Mouse (Mus musculus) hindbrain, embryonic 15.5 days (tissue): ENCODE results near the gene Abi3. TPM values are rescaled to one million over a fixed set of nuclear protein-coding genes. Genes with fewer than 3 reads are reported as not detected.
"Not testable (repeated sequence)": the region's sequence is repeated elsewhere in the genome, so short reads cannot be mapped to it uniquely, and the experiment has no call there.

ENCODE experiments used
- ATAC-seq: fragments of 200-750 bp; cut with Nextera tagmentation; 2 replicates; pipeline ENCODE4 v1.8.0; 2017; ENCODE audit warnings: low read depth, moderate number of reproducible peaks, moderate TSS enrichment; ENCODE audit not compliant: low FRiP score
- H3K27ac ChIP-seq: fragments of 300-500 bp; sonication (generic); replicated peaks from 2 replicates; pipeline ENCODE4 v1.5.1; 2015; ENCODE audit warnings: mild to moderate bottlenecking, inconsistent platforms
- H3K27me3 ChIP-seq: fragments of 300-500 bp; sonication (generic); 2 replicates; pipeline ENCODE4 v1.6.1; 2015; ENCODE audit warnings: control low read depth, inconsistent platforms
- H3K36me3 ChIP-seq: fragments of 300-500 bp; sonication (generic); 2 replicates; pipeline ENCODE4 v1.6.1; 2015; ENCODE audit warnings: control low read depth, inconsistent platforms
- H3K4me1 ChIP-seq: fragments of 300-500 bp; sonication (generic); replicated peaks from 2 replicates; pipeline ENCODE4 v1.6.1; 2015; ENCODE audit warnings: control low read depth, inconsistent platforms
- H3K4me2 ChIP-seq: fragments of 300-500 bp; sonication (generic); 2 replicates; pipeline ENCODE4 v1.6.1; 2015; ENCODE audit warnings: moderate library complexity, mild to moderate bottlenecking, inconsistent platforms
- H3K4me3 ChIP-seq: fragments of 300-500 bp; sonication (generic); 2 replicates; pipeline ENCODE4 v1.5.1; 2015; ENCODE audit warnings: mild to moderate bottlenecking, inconsistent platforms
- H3K9ac ChIP-seq: fragments of 300-500 bp; sonication (generic); 2 replicates; pipeline ENCODE4 v1.6.1; 2015; ENCODE audit warnings: inconsistent platforms
- H3K9me3 ChIP-seq: fragments of 300-500 bp; sonication (generic); 2 replicates; pipeline ENCODE4 v1.6.1; 2016; ENCODE audit warnings: control low read depth, inconsistent platforms
- WGBS: fragments of 180-500 bp; shearing (Covaris S2); methylation state at CpG from one replicate; pipeline ENCODE4 v1.1.7; 2015; 5-methylcytosine and 5-hydroxymethylcytosine counted together
- polyA plus RNA-seq: library from polyadenylated mRNA; unstranded; fragments of >200 nt; fragmentation: Nextera tagmentation; extraction: Ambion mirVana; gene quantifications from 2 replicates; pipeline ENCODE4 v1.2.1, GENCODE M21; 2015

The Abi3 gene
- 1.1 and 1.7 TPM in 2 replicates for polyA plus RNA-seq

DNA sequence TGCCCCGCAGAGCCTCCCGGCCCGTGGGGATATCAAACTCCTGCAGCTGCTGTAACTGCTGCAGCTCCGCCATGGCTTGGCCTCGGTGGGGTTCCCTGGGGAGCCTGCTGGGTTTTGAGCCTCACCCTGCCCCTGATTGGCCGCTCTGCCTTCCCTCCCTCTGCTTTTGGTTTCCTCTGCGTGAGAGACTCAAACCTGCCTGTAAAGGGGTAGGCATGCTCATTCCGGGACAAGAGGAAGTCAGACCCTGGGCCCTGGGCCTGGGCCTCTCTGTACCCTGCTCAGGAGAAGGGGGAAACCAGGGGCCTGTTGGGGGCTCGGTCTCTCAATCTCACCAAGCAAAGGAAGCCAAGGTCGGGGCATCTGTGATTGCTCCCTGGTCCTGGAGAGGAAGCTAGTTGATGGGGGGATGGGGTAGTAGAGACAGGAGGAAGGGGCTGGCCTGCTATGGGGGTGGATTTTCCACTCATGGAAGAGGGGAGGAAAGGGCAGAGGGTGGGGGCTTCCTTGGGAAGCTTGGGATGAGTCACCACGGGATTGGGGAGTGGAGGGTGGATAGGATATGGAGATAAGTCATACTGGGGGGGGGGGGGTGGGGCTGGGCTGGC is at the start of gene Abi3:
Gene Abi3, minus strand, starts transcription at position 403 of the 608 bp plus-strand sequence.
- Histone ChIP-seq H3K27ac (no peak within 1 kb of the TSS), H3K27me3 (0 out of 2 replicates have a peak, but pooled peaks cover 2% of the 10 kb centered on the region), H3K4me3 (no peak within 1 kb of the TSS), H3K4me1 (no peaks in the 10 kb centered on the region), H3K9me3 (no peaks in the 10 kb centered on the region), H3K36me3 (no peaks in the 10 kb centered on the region), H3K4me2 (peak within 1 kb of the TSS; percentile 23), H3K9ac (no peak within 1 kb of the TSS)
- ATAC-seq = no peak
- WGBS = 11% methylated on average over 11 of the region's 11 CpGs

GRCm38 (mm10) chr11:95890462-95891051 is 48.3 kb upstream of the Abi3 start:
- Histone ChIP-seq H3K4me2 (no peak overlapping the region), H3K27me3 (no peaks in the 10 kb centered on the region), H3K4me3 (no peak overlapping the region), H3K4me1 (no peaks in the 10 kb centered on the region), H3K9me3 (no peaks in the 10 kb centered on the region), H3K27ac (no peak overlapping the region), H3K36me3 (no peaks in the 10 kb centered on the region), H3K9ac (no peak overlapping the region)
- 69% methylated on average over 2 of the region's 2 CpGs for WGBS
- no peak for ATAC-seq

DNA sequence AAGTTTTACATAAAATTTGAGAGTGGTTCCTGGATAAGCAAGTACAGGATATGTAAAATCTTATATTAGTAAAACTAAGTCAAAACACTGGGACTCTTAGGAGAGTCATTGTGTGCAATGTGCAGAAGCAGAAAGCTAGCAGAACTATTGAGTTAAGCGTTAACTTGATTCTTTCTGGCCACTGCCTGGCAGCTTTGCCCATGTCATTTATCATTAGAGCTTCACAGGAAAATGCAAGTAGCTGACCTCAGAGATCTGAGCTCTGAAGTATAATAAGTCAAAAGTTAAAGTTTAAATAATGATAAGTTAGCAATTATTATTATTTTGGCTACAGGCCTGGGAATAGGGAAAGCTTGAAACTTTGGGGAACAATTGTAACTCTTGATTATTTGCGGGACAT is 37.6 kb upstream of the Abi3 start:
- H3K9ac ChIP-seq, H3K4me2 ChIP-seq, H3K27ac ChIP-seq, H3K4me3 ChIP-seq, H3K9me3 ChIP-seq, H3K4me1 ChIP-seq, ATAC-seq, H3K36me3 ChIP-seq, H3K27me3 ChIP-seq: not testable (repeated sequence)
- WGBS = 67% methylated on average over 2 of the region's 2 CpGs

- 28% methylated on average over 7 of the region's 7 CpGs for WGBS
- no peaks in the 10 kb centered on the region for H3K36me3 ChIP-seq
Measured at GRCm38 (mm10) chr11:95876296-95876695, 34.0 kb upstream of the Abi3 start.

DNA sequence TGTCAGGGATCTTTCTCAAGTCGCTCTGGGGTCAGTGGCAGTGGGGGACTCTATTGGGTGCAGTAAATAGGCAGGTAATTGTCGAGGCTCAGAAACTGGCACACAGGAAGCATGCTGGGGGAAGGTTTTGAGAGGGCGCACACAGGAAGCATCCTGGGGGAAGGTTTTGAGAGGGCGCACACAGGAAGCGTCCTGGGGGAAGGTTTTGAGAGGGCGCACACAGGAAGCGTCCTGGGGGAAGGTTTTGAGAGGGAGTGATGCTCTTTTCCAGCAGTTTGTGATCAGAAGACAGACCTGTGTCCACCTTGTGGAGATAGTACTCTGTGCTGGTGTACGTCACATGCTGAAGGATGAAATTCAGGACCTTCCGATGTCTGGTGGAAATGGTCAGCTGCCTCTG is 33.5 kb upstream of the Abi3 start:
- Histone ChIP-seq H3K4me2 (peak overlapping the region; percentile 42), H3K9ac (no peak overlapping the region), H3K36me3 (no peaks in the 10 kb centered on the region), H3K4me1 (no peaks in the 10 kb centered on the region), H3K27me3 (no peaks in the 10 kb centered on the region), H3K9me3 (no peaks in the 10 kb centered on the region), H3K27ac (no peak overlapping the region), H3K4me3 (peak overlapping the region; percentile 8; the same call in 1 of the 2 replicates)
- ATAC-seq = 0 out of 2 replicates have a peak, but pooled peaks have one; percentile 19
- 32% methylated on average over 9 of the region's 9 CpGs for WGBS

More at GRCm38 (mm10) chr11:95876296-95876695, 34.0 kb upstream of the Abi3 start:
- no peaks in the 10 kb centered on the region for H3K4me1 ChIP-seq
- H3K27me3 ChIP-seq = no peaks in the 10 kb centered on the region
- peak overlapping the region; percentile 42 for H3K4me2 ChIP-seq
- H3K9me3 ChIP-seq = no peaks in the 10 kb centered on the region
- H3K27ac ChIP-seq = no peak overlapping the region
- peak overlapping the region; percentile 8; the same call in 1 of the 2 replicates for H3K4me3 ChIP-seq
- no peak for ATAC-seq
- no peak overlapping the region for H3K9ac ChIP-seq

DNA sequence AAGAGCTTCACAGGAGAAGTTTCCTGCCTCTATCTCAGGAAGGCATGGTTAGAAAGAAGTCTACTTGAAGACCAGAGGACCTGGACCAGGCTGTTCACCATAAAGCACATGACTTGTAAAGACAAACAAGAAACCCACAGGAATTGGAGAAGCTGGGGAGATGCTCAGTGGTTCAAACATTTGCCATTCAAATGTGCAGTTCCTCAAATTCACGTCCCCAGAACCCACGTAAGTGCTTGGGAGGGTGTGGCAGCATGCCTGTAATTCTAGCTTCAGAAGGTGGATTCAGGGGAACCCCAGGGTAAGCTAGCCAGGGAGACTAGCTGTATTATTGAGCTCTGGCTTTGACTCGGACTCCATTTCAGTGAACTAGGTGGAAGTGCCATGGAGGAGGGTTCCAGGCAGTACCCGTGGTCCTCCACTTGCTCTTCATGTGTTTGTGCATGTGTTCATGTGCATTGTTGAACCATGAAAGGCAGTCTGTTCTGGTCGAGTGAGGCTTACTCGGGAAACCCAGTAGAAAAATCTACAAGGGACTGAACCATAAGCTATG is 27.7 kb upstream of the Abi3 start:
- Histone ChIP-seq H3K4me1 (no peaks in the 10 kb centered on the region), H3K27ac (no peak overlapping the region), H3K9ac (no peak overlapping the region), H3K4me3 (no peak overlapping the region), H3K4me2 (no peak overlapping the region), H3K36me3 (no peaks in the 10 kb centered on the region), H3K27me3 (no peaks in the 10 kb centered on the region), H3K9me3 (no peaks in the 10 kb centered on the region)
- no peak for ATAC-seq
- 79% methylated on average over 6 of the region's 6 CpGs for WGBS

DNA sequence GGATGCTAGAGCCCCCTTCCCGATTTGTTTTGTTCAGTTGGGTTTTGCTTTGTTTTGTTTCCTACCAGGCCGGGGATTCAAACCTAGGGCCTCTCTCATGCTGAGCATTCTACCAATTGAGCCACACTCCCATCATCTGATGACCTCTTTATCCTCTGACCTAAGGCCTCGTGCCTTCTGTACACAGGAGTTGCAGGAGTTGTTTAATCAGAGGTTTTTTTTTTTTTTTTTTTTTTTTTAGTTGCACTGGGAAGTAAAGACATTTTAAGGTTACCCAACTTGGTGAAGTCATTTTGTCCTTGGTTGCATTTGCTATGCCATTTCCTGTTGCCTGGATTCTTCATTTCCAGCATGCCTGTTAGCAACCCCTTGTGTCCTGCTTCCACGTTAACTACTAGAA is 27.2 kb upstream of the Abi3 start:
- no peak overlapping the region for H3K4me2 ChIP-seq
- no peaks in the 10 kb centered on the region for H3K27me3 ChIP-seq
- no peak overlapping the region for H3K4me3 ChIP-seq
- ATAC-seq = no peak
- H3K36me3 ChIP-seq = no peaks in the 10 kb centered on the region
- no peaks in the 10 kb centered on the region for H3K4me1 ChIP-seq
- no peaks in the 10 kb centered on the region for H3K9me3 ChIP-seq
- H3K27ac ChIP-seq = no peak overlapping the region
- WGBS = 85% methylated on average over 4 of the region's 4 CpGs
- no peak overlapping the region for H3K9ac ChIP-seq

GRCm38 (mm10) chr11:95861397-95861796 is 19.1 kb upstream of the Abi3 start:
- ATAC-seq = no peak
- no peak overlapping the region for H3K4me3 ChIP-seq
- no peak overlapping the region for H3K9ac ChIP-seq
- H3K4me1 ChIP-seq = peaks cover 17% of the 10 kb centered on the region
- no peak overlapping the region for H3K4me2 ChIP-seq
- H3K36me3 ChIP-seq = no peaks in the 10 kb centered on the region
- no peaks in the 10 kb centered on the region for H3K9me3 ChIP-seq
- H3K27ac ChIP-seq = no peak overlapping the region
- WGBS = 94% methylated on average over 8 of the region's 8 CpGs
- H3K27me3 ChIP-seq = no peaks in the 10 kb centered on the region

- 0 out of 2 replicates have a peak overlapping the region, but pooled peaks have one; percentile 89 for H3K27ac ChIP-seq
- H3K9ac ChIP-seq = peak overlapping the region; percentile 54
- peak overlapping the region; percentile 72 for H3K4me2 ChIP-seq
- H3K36me3 ChIP-seq = no peaks in the 10 kb centered on the region
- peaks cover 17% of the 10 kb centered on the region for H3K4me1 ChIP-seq
- ATAC-seq = no peak
- 35% methylated on average over 3 of the region's 3 CpGs for WGBS
- H3K4me3 ChIP-seq = peak overlapping the region; percentile 85
- H3K9me3 ChIP-seq = no peaks in the 10 kb centered on the region
- no peaks in the 10 kb centered on the region for H3K27me3 ChIP-seq
Measured at GRCm38 (mm10) chr11:95860071-95860490, 17.8 kb upstream of the Abi3 start.

DNA sequence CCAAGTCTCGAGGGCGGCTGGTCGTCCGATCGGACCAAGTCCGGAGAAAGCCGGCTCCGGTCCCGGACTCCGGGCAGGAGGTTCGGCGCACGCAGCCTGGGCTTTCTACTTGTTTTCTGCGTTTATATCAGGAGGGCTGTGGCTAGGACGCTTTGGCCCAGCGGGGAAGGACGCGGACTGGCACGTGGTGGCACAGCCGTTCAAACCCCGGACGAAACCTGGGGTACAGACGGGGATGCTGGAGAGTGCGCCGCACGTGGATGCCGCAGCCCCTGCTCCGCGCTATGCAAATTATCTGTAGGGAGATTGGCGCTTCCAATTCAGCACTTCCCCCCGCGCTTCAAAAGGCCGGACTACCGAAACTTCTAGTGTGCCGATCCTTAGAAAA is 17.2 kb upstream of the Abi3 start:
- Histone ChIP-seq H3K27me3 (no peaks in the 10 kb centered on the region), H3K27ac (peak overlapping the region; percentile 89), H3K4me1 (peaks cover 17% of the 10 kb centered on the region), H3K9me3 (no peaks in the 10 kb centered on the region), H3K4me2 (peak overlapping the region; percentile 72), H3K36me3 (no peaks in the 10 kb centered on the region), H3K4me3 (peak overlapping the region; percentile 85), H3K9ac (peak overlapping the region; percentile 54)
- ATAC-seq = peak; percentile 67
- WGBS = under 1% methylated on average over 35 of the region's 35 CpGs

DNA sequence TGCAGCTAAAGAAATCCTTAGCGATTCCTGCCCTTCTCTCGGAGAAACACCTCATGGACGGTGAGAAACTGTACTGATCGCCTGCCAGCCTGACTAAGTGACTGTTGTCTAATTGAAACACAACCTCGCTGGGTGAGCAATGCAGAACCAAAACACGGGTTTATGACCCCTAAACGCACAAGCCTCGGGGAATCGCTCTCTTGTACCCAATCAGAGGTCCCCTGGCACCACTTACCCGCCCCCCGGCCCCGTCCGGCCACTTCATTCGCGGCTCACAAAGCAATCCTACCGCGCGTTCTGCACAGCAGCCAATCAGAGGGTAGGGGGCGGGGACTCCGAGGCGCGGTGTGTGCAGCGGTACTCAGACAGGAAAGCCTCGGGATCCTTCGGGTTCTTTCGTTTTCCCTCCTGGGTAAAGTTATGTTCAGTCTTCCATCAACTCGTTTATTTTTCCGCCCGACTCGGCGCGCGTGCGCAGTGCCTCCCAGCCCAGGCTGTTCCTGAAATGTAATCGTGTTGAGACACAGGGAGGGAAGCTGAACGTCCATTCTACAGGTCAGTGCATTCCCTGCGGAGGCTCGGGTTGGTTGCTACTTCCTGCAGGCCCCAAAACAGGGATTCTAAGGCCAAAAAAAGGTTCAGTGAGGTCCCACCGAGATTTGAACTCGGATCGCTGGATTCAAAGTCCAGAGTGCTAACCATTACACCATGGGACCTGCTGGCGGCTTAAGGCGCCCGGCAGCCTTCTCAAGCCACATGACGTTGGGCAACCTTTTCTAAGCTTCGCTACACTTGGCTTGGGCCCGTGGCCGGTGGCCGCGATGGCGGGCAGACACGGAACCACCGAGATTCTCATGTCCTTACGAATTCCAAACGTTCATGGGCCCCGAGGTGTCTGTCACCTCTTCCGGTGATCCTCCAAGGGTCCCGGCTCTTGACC is 16.5 kb upstream of the Abi3 start:
- peak overlapping the region; percentile 89 for H3K27ac ChIP-seq
- H3K4me3 ChIP-seq = peak overlapping the region; percentile 85
- H3K27me3 ChIP-seq = no peaks in the 10 kb centered on the region
- H3K36me3 ChIP-seq = no peaks in the 10 kb centered on the region
- WGBS = under 1% methylated on average over 58 of the region's 58 CpGs
- ATAC-seq = peak; percentile 98
- H3K9me3 ChIP-seq = no peaks in the 10 kb centered on the region
- H3K4me2 ChIP-seq = peak overlapping the region; percentile 72
- peak overlapping the region; percentile 54 for H3K9ac ChIP-seq
- peaks cover 17% of the 10 kb centered on the region for H3K4me1 ChIP-seq
